ENCODE assay signal across 10 mouse cellular contexts in the genomic region with DNA sequence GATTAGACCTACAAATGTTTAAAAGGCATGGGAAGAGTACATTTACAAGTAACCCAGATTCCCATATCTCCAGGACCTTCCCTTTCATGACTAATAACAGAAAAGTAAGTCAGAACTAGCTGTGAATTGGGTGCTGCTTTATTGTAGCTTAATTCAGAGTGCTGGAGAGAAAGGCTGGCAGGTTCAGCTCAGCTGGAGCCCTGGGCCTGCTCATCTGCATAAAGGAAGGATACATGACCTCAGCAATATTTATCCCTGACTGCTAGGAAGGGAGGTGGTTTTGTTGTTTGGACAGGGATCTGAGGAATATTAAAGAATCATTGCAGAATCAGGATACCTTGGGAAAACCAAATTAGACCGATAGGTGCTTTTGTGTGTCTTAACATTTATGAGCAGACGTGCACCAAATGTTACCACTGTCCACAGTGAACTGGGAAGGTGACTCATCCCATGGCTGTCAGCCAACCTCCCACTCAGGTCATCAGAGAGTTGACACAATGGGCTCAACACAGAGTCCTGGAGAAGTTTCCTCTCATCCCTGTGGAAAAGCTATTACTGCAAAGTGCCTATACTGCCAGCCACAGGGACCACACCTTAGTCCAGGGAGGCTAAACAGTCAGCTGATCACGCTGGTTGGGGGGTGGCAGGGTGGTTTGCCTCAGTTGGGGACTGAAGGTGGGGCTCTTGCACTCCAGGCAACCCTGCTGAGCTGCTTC.
DNase-seq lines count a peak whose midpoint lies in the region; ATAC-seq and TF ChIP-seq lines count a peak whose summit lies in the region.
"Had no signal": no experiment of that assay in that cellular context is flagged by ENCODE, and none has a peak within 500 bp of the region (broad histone marks: within the 10 kb centered on the region; RNA-seq: fewer than 3 reads in every experiment).

No protein-coding gene starts in this region.

- H3K27me3 ChIP-seq in kidney, adult 2 months (replicated peaks; ENCODE audit: control insufficient read depth, insufficient read depth, low read length): no peaks in the 10 kb centered on the region
- no peaks in the 10 kb centered on the region for H3K27me3 ChIP-seq in forebrain, embryonic 11.5 days (ENCODE audit: control insufficient read depth, insufficient read depth, low read length)
- no peaks in the 10 kb centered on the region for H3K27me3 ChIP-seq in hindbrain, embryonic 10.5 days (ENCODE audit: insufficient read depth, poor library complexity, severe bottlenecking)
- H3K27me3 ChIP-seq: liver, embryonic 13.5 days; neural tube, embryonic 15.5 days had no signal

- no peaks in the 10 kb centered on the region for H3K9me3 ChIP-seq in forebrain, embryonic 11.5 days (ENCODE audit: control insufficient read depth, low read length)
- H3K9me3 ChIP-seq in hindbrain, embryonic 10.5 days: no peaks in the 10 kb centered on the region
- H3K9me3 ChIP-seq: liver, embryonic 13.5 days; neural tube, embryonic 15.5 days had no signal

- no peak for TF ChIP-seq POLR2A in kidney, adult 2 months (IDR thresholded peaks at IDR 0.05; ENCODE audit: low read depth, low read length)

- H3K4me1 ChIP-seq in kidney, adult 2 months (ENCODE audit: control insufficient read depth, insufficient read depth, low read length): no peaks in the 10 kb centered on the region
- H3K4me1 ChIP-seq in forebrain, embryonic 11.5 days (replicated peaks; ENCODE audit: control insufficient read depth, insufficient read depth, low read length): no peaks in the 10 kb centered on the region
- no peaks in the 10 kb centered on the region for H3K4me1 ChIP-seq in hindbrain, embryonic 10.5 days (replicated peaks)
- H3K4me1 ChIP-seq: liver, embryonic 13.5 days; neural tube, embryonic 15.5 days had no signal

- H3K27ac ChIP-seq in kidney, adult 2 months (ENCODE audit: insufficient read depth, low read depth, low read length): no peak overlapping the region
- H3K27ac ChIP-seq in forebrain, embryonic 11.5 days (ENCODE audit: low read depth, low read length): no peak overlapping the region
- no peak overlapping the region for H3K27ac ChIP-seq in hindbrain, embryonic 10.5 days
- H3K27ac ChIP-seq: liver, embryonic 13.5 days; neural tube, embryonic 15.5 days had no signal

- no peaks in the 10 kb centered on the region for H3K36me3 ChIP-seq in kidney, adult 2 months (ENCODE audit: control insufficient read depth, insufficient read depth, low read length)
- H3K36me3 ChIP-seq in forebrain, embryonic 11.5 days (ENCODE audit: control insufficient read depth, insufficient read depth, low read length): no peaks in the 10 kb centered on the region
- H3K36me3 ChIP-seq in hindbrain, embryonic 10.5 days: no peaks in the 10 kb centered on the region
- H3K36me3 ChIP-seq: liver, embryonic 13.5 days; neural tube, embryonic 15.5 days had no signal

- H3K4me3 ChIP-seq in kidney, adult 2 months (ENCODE audit: insufficient read depth, low read depth, low read length): no peak overlapping the region
- no peak overlapping the region for H3K4me3 ChIP-seq in forebrain, embryonic 11.5 days (ENCODE audit: low read depth, low read length)
- H3K4me3 ChIP-seq in hindbrain, embryonic 10.5 days: no peak overlapping the region
- H3K4me3 ChIP-seq: liver, embryonic 13.5 days; neural tube, embryonic 15.5 days had no signal

- peak; percentile 27 for DNase-seq in kidney, adult 2 months
- no peak for DNase-seq in kidney, adult 18-20 months
- DNase-seq in adrenal gland, adult 8-10 months: peak; percentile 57
- DNase-seq in gastrocnemius, postnatal 4 days (ENCODE audit: low spot score in 2 of 2): peak; percentile 19 to 35
- peak; percentile 50 for DNase-seq in lung, postnatal 14 days
- DNase-seq in forebrain, embryonic 11.5 days (ENCODE audit: low spot score): no peak
- no peak for DNase-seq in neural tube, embryonic 10.5 days (ENCODE audit: extremely low spot score, low spot score)
- DNase-seq in hindbrain, embryonic 10.5 days (ENCODE audit: low spot score): no peak
- DNase-seq: liver, embryonic 13.5 days had no signal

- no peak for ATAC-seq in forebrain, embryonic 11.5 days (replicated peaks; ENCODE audit: low FRiP score)

- TF ChIP-seq CTCF in kidney, adult 2 months (conservative IDR thresholded peaks at IDR 0.05; ENCODE audit: insufficient read depth, insufficient read length, low read depth, low read length): no peak

- no peak overlapping the region for H3K4me2 ChIP-seq in forebrain, embryonic 11.5 days (ENCODE audit: low read depth, low read length, severe bottlenecking)
- H3K4me2 ChIP-seq: liver, embryonic 13.5 days; neural tube, embryonic 15.5 days had no signal

- H3K9ac ChIP-seq in forebrain, embryonic 11.5 days (ENCODE audit: low read length): no peak overlapping the region
- H3K9ac ChIP-seq: liver, embryonic 13.5 days; neural tube, embryonic 15.5 days had no signal

- 49% methylated on average over 3 of the region's 3 CpGs for WGBS in kidney, adult 2 months
- WGBS in forebrain, embryonic 11.5 days: 81% methylated on average over 3 of the region's 3 CpGs
- 72% methylated on average over 3 of the region's 3 CpGs for WGBS in hindbrain, embryonic 10.5 days

Comparison
In these comparisons a context has a peak if more than half of its experiments do, and no peak if none do; other contexts are left out.
1. DNase-seq: peak in kidney, adult 2 months (single experiment), adrenal gland, adult 8-10 months (single experiment), gastrocnemius, postnatal 4 days (2 of 2) and lung, postnatal 14 days (single experiment); none in kidney, adult 18-20 months (single experiment), forebrain, embryonic 11.5 days (single experiment), neural tube, embryonic 10.5 days (single experiment) and hindbrain, embryonic 10.5 days (single experiment).